Mouse (Mus musculus) olfactory bulb, adult 2 months (tissue): Measurements from ENCODE around the gene Fto.

Source experiments
- CTCF ChIP-seq: fragments of 200-500 bp; IDR thresholded peaks from 2 replicates; pipeline ENCODE4 v1.5.1; 2012; ENCODE audit warnings: low read depth, mild to moderate bottlenecking, low read length, moderate library complexity; ENCODE audit not compliant: insufficient read depth
- POLR2A ChIP-seq: fragments of 200-500 bp; IDR thresholded peaks from 2 replicates; pipeline ENCODE4 v1.6.1; 2012; ENCODE audit warnings: mild to moderate bottlenecking, low read depth, low read length, moderate library complexity; ENCODE audit not compliant: insufficient read depth

DNA sequence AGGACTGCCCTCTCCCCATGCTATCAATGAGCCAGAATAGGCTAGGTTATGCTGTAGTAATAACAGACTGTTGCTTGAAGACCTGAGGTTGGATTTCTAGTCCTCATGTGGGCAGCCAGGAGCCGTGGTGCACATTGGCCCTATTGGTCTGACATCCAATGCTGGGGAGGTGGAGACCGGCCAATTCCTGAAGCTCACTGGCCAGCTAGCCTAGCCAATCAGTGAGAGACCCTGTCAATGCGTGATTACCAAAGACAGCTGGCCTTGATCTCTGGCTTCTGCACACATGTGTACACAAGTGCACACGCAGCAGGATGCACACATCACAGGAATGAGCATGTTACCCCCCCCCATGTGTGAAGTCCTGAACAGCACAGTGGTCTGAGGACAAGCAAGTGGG is 94.6 kb downstream of the Fto start:
- TF ChIP-seq CTCF, result no peak
- no peak for TF ChIP-seq POLR2A
